Mouse (Mus musculus) ES-E14 (cell line): ENCODE measurements around the gene Polr1c. TPM values are rescaled to one million over a fixed set of nuclear protein-coding genes. Genes with fewer than 3 reads are reported as not detected.

ENCODE experiments used
- DNase-seq: peaks from one replicate; pipeline ENCODE4 v3.0.0-alpha.2; 2013; ENCODE audit warnings: low read depth, low spot score
- H3K27ac ChIP-seq: 2 replicates; pipeline ENCODE4 v1.5.1; 2012; ENCODE audit warnings: low read depth, mild to moderate bottlenecking, low read length, moderate library complexity, mixed read lengths; ENCODE audit not compliant: poor library complexity, insufficient read depth, severe bottlenecking
- H3K36me3 ChIP-seq: 2 replicates; pipeline ENCODE4 v1.6.1; 2012; ENCODE audit warnings: mild to moderate bottlenecking, low read length, moderate library complexity, mixed read lengths; ENCODE audit not compliant: control insufficient read depth, poor library complexity, insufficient read depth, severe bottlenecking
- H3K4me1 ChIP-seq, 2 experiments: fragments of 150-350 bp in 1 of 2; sonication (generic) in 1 of 2; 2 replicates each; pipeline ENCODE4 v1.6.1; 2012; ENCODE audit warnings: low read length in 2 of 2, mild to moderate bottlenecking in 1 of 2, mixed read lengths in 1 of 2; ENCODE audit not compliant: control insufficient read depth in 2 of 2, insufficient read depth in 2 of 2, poor library complexity in 1 of 2
- H3K4me3 ChIP-seq, 2 experiments: fragments of 150-350 bp in 1 of 2; sonication (generic) in 1 of 2; 2 replicates each; pipeline ENCODE4 v1.5.1; 2012; ENCODE audit warnings: low read length in 2 of 2, low read depth in 1 of 2, mild to moderate bottlenecking in 1 of 2, mixed read lengths in 1 of 2; ENCODE audit not compliant: insufficient read depth in 1 of 2, poor library complexity in 1 of 2, severe bottlenecking in 1 of 2
- H3K9ac ChIP-seq: 2 replicates; pipeline ENCODE4 v1.6.1; 2012; ENCODE audit warnings: low read depth, mild to moderate bottlenecking, low read length, mixed read lengths; ENCODE audit not compliant: poor library complexity, insufficient read depth, severe bottlenecking
- H3K9me3 ChIP-seq: fragments of 150-350 bp; sonication (generic); 2 replicates; pipeline ENCODE4 v1.6.1; 2012; ENCODE audit warnings: low read depth, mild to moderate bottlenecking, low read length; ENCODE audit not compliant: control insufficient read depth, insufficient read depth
- CHD2 ChIP-seq: IDR thresholded peaks from 2 replicates; pipeline ENCODE4 v1.6.1; 2014; ENCODE audit warnings: mild to moderate bottlenecking, low read depth, low read length, inconsistent platforms
- HCFC1 ChIP-seq: IDR thresholded peaks from 2 replicates; pipeline ENCODE4 v1.6.1; 2012; ENCODE audit warnings: low read length, inconsistent platforms, borderline replicate concordance; ENCODE audit not compliant: insufficient read depth
- MAFK ChIP-seq: IDR thresholded peaks from 2 replicates; pipeline ENCODE4 v1.6.1; 2014; ENCODE audit warnings: mild to moderate bottlenecking, low read depth, low read length, inconsistent platforms; ENCODE audit not compliant: insufficient read depth
- ZC3H11A ChIP-seq: IDR thresholded peaks from 2 replicates; pipeline ENCODE4 v1.6.1; 2012; ENCODE audit warnings: low read depth, mild to moderate bottlenecking, inconsistent platforms, low read length, borderline replicate concordance
- ZNF384 ChIP-seq: IDR thresholded peaks from 2 replicates; pipeline ENCODE4 v1.6.1; 2012; ENCODE audit warnings: low read depth, low read length, inconsistent platforms
- in situ Hi-C, 2 experiments: fragments of 600-800 bp; cut with MboI; formaldehyde crosslinking; loops; one replicate each; pipeline ENCODE4 v1.15.1; 2025; ENCODE audit warnings: low sequenced_read_pairs in 2 of 2, inconsistent platforms in 1 of 2; ENCODE audit not compliant: unreplicated experiment in 2 of 2
- total RNA-seq: library from RNA; depleted of rRNA; stranded (reverse); fragments of 300-350 nt; gene quantifications from 2 replicates; pipeline ENCODE4 v1.2.3, GENCODE M21; 2012; rRNA removed

The Polr1c gene
- 177 and 213 TPM in 2 replicates for total RNA-seq

DNA sequence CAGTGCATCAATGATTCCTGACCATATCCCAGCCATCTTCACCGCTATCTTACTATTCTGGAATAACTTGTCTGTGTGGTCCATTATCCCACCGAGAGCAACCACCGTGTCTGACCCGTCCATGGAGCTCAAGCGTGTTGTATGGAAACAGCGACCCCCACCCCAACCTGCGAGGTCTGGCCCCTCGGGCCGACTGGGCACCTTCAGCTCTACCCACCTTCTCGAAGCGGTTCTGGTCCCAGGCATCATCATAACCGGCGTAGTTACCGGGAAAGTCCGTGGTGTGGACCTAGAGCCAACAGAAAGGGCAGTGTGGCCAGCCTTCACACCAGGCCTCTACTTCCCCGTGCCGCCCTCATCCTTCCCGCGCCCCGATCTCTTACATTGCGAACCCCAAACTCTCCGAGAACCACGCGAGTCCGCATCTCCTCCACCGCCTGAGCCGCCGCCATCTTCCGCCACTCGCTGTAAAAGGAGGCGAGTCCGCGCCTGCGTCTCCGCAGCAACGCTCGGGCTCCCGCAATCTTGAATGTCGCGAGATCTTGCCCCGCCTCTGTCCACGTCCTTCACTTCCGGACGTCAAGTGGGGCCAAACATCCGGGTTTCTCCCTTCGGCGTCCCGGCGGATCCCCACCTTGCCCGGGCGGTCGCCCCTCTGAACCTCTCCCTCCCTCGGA lies at the start of gene Polr1c, which contains the start of gene Yipf3:
Gene Polr1c (minus strand): TSS at position 543 of the 677 bp plus-strand sequence.
Gene Yipf3 (plus strand): TSS at position 569 of the 677 bp plus-strand sequence.
- 0 out of 2 replicates have a peak, but pooled peaks have one; percentile 30 for TF ChIP-seq HCFC1
- TF ChIP-seq MAFK = no peak
- TF ChIP-seq CHD2 = peak; percentile 97
- TF ChIP-seq ZNF384 = no peak
- TF ChIP-seq ZC3H11A = no peak
- Histone ChIP-seq H3K36me3 (peaks cover 63% of the 10 kb centered on the region), H3K9ac (peak within 1 kb of the TSS; percentile 95), H3K4me3 (peak within 1 kb of the TSS; percentile 77 to 91), H3K9me3 (no peaks in the 10 kb centered on the region), H3K27ac (peak within 1 kb of the TSS; percentile 20; the same call in 1 of the 2 replicates), H3K4me1 (peaks cover 0 to 12% of the 10 kb centered on the region in 2 experiments; a peak in 1 of 4 replicates)
- in situ Hi-C loops = no loop called here
- peak; percentile 84 for DNase-seq

DNA sequence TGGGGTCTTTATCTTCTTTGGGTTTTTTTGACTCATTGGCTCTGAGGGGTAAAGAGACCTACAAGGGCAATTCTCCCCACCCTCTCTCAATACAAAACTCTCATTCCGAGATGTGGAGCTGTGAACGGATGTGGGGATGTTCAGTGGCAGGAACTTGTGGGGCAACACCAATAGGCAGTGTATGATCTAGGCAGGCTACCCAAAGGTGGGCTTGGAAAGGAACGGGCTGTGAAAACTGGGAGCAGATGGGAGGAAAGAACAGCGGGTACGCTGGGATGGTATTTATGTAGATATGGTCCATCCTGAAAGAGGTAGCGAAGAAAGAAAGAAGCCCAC lies 49.1 kb upstream of the Polr1c start:
- in situ Hi-C loops = no loop called here
- DNase-seq = no peak
- Histone ChIP-seq H3K9ac (no peak overlapping the region), H3K27ac (no peak overlapping the region), H3K4me3 (peak overlapping the region in 1 of 2 experiments; percentile 45; a peak in 1 of 4 replicates), H3K9me3 (no peaks in the 10 kb centered on the region), H3K36me3 (no peaks in the 10 kb centered on the region), H3K4me1 (no peaks in the 10 kb centered on the region)
- TF ChIP-seq MAFK (no peak), CHD2 (no peak), ZC3H11A (no peak), HCFC1 (no peak), ZNF384 (no peak)

DNA sequence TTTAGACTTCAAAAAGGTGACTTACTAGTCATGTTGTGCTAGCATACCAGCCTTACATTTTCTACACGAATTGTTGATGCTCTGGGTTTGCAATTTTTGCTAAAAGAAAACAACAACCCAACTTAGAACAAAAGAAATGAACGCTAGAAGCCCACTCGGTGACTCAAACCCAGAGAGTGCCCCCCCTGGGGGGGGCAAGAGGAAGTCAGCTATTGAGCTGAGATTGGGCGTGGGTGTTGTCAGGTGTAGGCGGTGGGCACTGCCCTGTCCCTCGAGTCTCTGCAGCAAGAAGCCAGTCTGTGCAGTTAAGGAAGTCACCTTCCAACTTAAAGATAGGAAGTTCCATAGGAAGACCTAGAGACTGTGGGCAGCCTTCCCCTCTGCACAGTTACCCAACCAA lies 48.7 kb upstream of the Polr1c start:
- in situ Hi-C loops = no loop called here
- Histone ChIP-seq H3K36me3 (no peaks in the 10 kb centered on the region), H3K4me1 (no peaks in the 10 kb centered on the region), H3K9me3 (no peaks in the 10 kb centered on the region), H3K4me3 (no peak overlapping the region), H3K27ac (no peak overlapping the region), H3K9ac (no peak overlapping the region)
- no peak for DNase-seq
- TF ChIP-seq CHD2 = no peak

DNA sequence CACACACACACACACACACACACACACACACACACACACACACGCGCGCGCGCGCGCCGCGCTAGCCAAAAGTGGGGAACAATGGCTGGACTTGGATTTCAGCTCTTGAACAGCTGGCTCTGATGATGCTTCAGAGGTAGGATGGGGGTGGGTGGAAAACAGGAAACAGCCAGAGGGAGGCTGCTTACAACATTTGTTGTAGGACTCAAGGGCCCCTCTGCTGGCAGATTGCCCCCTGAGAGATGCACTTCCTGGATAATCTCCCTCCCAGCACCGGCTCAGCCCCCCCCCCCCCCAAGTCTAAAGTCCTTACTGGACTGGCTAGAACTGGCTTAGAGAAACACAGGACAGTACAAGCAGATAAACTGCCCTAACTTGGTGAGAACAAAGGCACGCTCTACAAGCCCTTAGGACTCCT lies 39.8 kb upstream of the Polr1c start:
- Histone ChIP-seq H3K4me3 (no peak overlapping the region), H3K4me1 (peaks cover 4 to 14% of the 10 kb centered on the region in 2 experiments; a peak in 2 of 4 replicates), H3K9ac (no peak overlapping the region), H3K9me3 (no peaks in the 10 kb centered on the region), H3K36me3 (no peaks in the 10 kb centered on the region), H3K27ac (no peak overlapping the region)
- in situ Hi-C loops = no loop called here
- TF ChIP-seq CHD2 (no peak), HCFC1 (no peak), MAFK (no peak), ZC3H11A (no peak), ZNF384 (no peak)
- DNase-seq = no peak
